Mouse (Mus musculus) heart, embryonic 12.5 days (tissue): ENCODE measurements around the gene Syt6. TPM values are rescaled to one million over a fixed set of nuclear protein-coding genes. Genes with fewer than 3 reads are reported as not detected.

Experiments
- ATAC-seq: fragments of 200-750 bp; cut with Nextera tagmentation; 2 replicates; pipeline ENCODE4 v1.8.0; 2017; ENCODE audit warnings: moderate TSS enrichment, moderate library complexity; ENCODE audit not compliant: insufficient number of reproducible peaks, low FRiP score
- H3K27ac ChIP-seq: fragments of 300-500 bp; sonication (generic); 2 replicates; pipeline ENCODE4 v1.5.1; 2016; ENCODE audit warnings: mild to moderate bottlenecking, moderate library complexity; ENCODE audit not compliant: poor library complexity, severe bottlenecking
- H3K27me3 ChIP-seq: fragments of 300-500 bp; sonication (generic); replicated peaks from 2 replicates; pipeline ENCODE4 v1.6.1; 2016; ENCODE audit warnings: mild to moderate bottlenecking, moderate library complexity
- H3K36me3 ChIP-seq: fragments of 300-500 bp; sonication (generic); 2 replicates; pipeline ENCODE4 v1.6.1; 2016; ENCODE audit warnings: mild to moderate bottlenecking, moderate library complexity
- H3K4me1 ChIP-seq: fragments of 300-500 bp; sonication (generic); replicated peaks from 2 replicates; pipeline ENCODE4 v1.6.1; 2016; ENCODE audit warnings: mild to moderate bottlenecking
- H3K4me2 ChIP-seq: fragments of 300-500 bp; sonication (generic); 2 replicates; pipeline ENCODE4 v1.6.1; 2016; ENCODE audit warnings: mild to moderate bottlenecking, moderate library complexity
- H3K4me3 ChIP-seq: fragments of 300-500 bp; sonication (generic); 2 replicates; pipeline ENCODE4 v1.5.1; 2016; ENCODE audit warnings: mild to moderate bottlenecking
- H3K9ac ChIP-seq: fragments of 300-500 bp; sonication (generic); 2 replicates; pipeline ENCODE4 v1.6.1; 2016; ENCODE audit warnings: mild to moderate bottlenecking, moderate library complexity
- H3K9me3 ChIP-seq: fragments of 300-500 bp; sonication (generic); replicated peaks from 2 replicates; pipeline ENCODE4 v1.6.1; 2016; ENCODE audit warnings: mild to moderate bottlenecking, moderate library complexity
- WGBS: fragments of 180-500 bp; shearing (Covaris S2); methylation state at CpG from one replicate; pipeline ENCODE4 v1.1.7; 2016; 5-methylcytosine and 5-hydroxymethylcytosine counted together
- polyA plus RNA-seq: library from polyadenylated mRNA; unstranded; fragments of >200 nt; fragmentation: Nextera tagmentation; extraction: Ambion mirVana; gene quantifications from 2 replicates; pipeline ENCODE4 v1.2.1, GENCODE M21; 2016

Syt6 gene
- polyA plus RNA-seq, 1 experiment from 2014 or later = 0.11 TPM

GRCm38 (mm10) chr3:103647164-103647867 is 72.3 kb downstream of the Syt6 start:
- no peak for ATAC-seq
- no peak overlapping the region for H3K4me3 ChIP-seq
- H3K27ac ChIP-seq = no peak overlapping the region
- H3K4me2 ChIP-seq = no peak overlapping the region
- 67% methylated on average over 11 of the region's 11 CpGs for WGBS
- H3K4me1 ChIP-seq = no peaks in the 10 kb centered on the region
- peaks cover 8% of the 10 kb centered on the region; the same call in 1 of the 2 replicates for H3K9me3 ChIP-seq
- no peaks in the 10 kb centered on the region for H3K27me3 ChIP-seq
- no peaks in the 10 kb centered on the region for H3K36me3 ChIP-seq
- no peak overlapping the region for H3K9ac ChIP-seq

GRCm38 (mm10) chr3:103648486-103648885 is 73.5 kb downstream of the Syt6 start:
- 69% methylated on average over 4 of the region's 4 CpGs for whole genome bisulfite sequencing

GRCm38 (mm10) chr3:103649716-103650115 is 74.7 kb downstream of the Syt6 start:
- 84% methylated on average over 6 of the region's 6 CpGs for WGBS
- ATAC-seq = no peak

More at GRCm38 (mm10) chr3:103648486-103648885, 73.5 kb downstream of the Syt6 start:
- Histone ChIP-seq H3K27me3 (no peaks in the 10 kb centered on the region), H3K9me3 (peaks cover 8% of the 10 kb centered on the region; the same call in 1 of the 2 replicates), H3K4me1 (no peaks in the 10 kb centered on the region), H3K4me3 (no peak overlapping the region), H3K4me2 (no peak overlapping the region), H3K9ac (no peak overlapping the region), H3K27ac (no peak overlapping the region), H3K36me3 (no peaks in the 10 kb centered on the region)
- no peak for ATAC-seq

GRCm38 (mm10) chr3:103650406-103650805 is 75.4 kb downstream of the Syt6 start:
- H3K4me3 ChIP-seq = no peak overlapping the region
- H3K27me3 ChIP-seq = no peaks in the 10 kb centered on the region
- ATAC-seq = no peak
- no peak overlapping the region for H3K9ac ChIP-seq
- no peaks in the 10 kb centered on the region for H3K36me3 ChIP-seq
- H3K9me3 ChIP-seq = peaks cover 8% of the 10 kb centered on the region; the same call in 1 of the 2 replicates
- 32% methylated on average over 1 of the region's 1 CpGs for WGBS
- H3K4me1 ChIP-seq = no peaks in the 10 kb centered on the region
- no peak overlapping the region for H3K4me2 ChIP-seq
- H3K27ac ChIP-seq = no peak overlapping the region

More at GRCm38 (mm10) chr3:103649716-103650115, 74.7 kb downstream of the Syt6 start:
- no peaks in the 10 kb centered on the region for H3K36me3 ChIP-seq
- no peak overlapping the region for H3K4me3 ChIP-seq
- H3K9ac ChIP-seq = no peak overlapping the region
- peaks cover 8% of the 10 kb centered on the region; the same call in 1 of the 2 replicates for H3K9me3 ChIP-seq
- no peak overlapping the region for H3K4me2 ChIP-seq
- no peaks in the 10 kb centered on the region for H3K27me3 ChIP-seq
- no peaks in the 10 kb centered on the region for H3K4me1 ChIP-seq
- no peak overlapping the region for H3K27ac ChIP-seq

- 22% methylated on average over 2 of the region's 2 CpGs for WGBS
- no peak overlapping the region for H3K27ac ChIP-seq
- no peak for ATAC-seq
- H3K4me1 ChIP-seq = peaks cover 11% of the 10 kb centered on the region
- H3K4me3 ChIP-seq = no peak overlapping the region
- H3K4me2 ChIP-seq = no peak overlapping the region
- H3K9ac ChIP-seq = no peak overlapping the region
- no peaks in the 10 kb centered on the region for H3K9me3 ChIP-seq
- no peaks in the 10 kb centered on the region for H3K27me3 ChIP-seq
- no peaks in the 10 kb centered on the region for H3K36me3 ChIP-seq
These were observed 85.0 kb downstream of the Syt6 start for GRCm38 (mm10) chr3:103660012-103660411.

GRCm38 (mm10) chr3:103661714-103662113 is 86.7 kb downstream of the Syt6 start:
- no peak overlapping the region for H3K4me3 ChIP-seq
- H3K27ac ChIP-seq = no peak overlapping the region
- H3K9ac ChIP-seq = no peak overlapping the region
- no peaks in the 10 kb centered on the region for H3K27me3 ChIP-seq
- H3K4me2 ChIP-seq = no peak overlapping the region
- H3K4me1 ChIP-seq = peaks cover 11% of the 10 kb centered on the region
- no peak for ATAC-seq
- H3K36me3 ChIP-seq = no peaks in the 10 kb centered on the region
- 84% methylated on average over 8 of the region's 8 CpGs for WGBS
- H3K9me3 ChIP-seq = 0 out of 2 replicates have a peak, but pooled peaks cover 4% of the 10 kb centered on the region

- H3K4me2 ChIP-seq = no peak overlapping the region
- H3K9me3 ChIP-seq = 0 out of 2 replicates have a peak, but pooled peaks cover 4% of the 10 kb centered on the region
- no peak overlapping the region for H3K4me3 ChIP-seq
- peaks cover 11% of the 10 kb centered on the region for H3K4me1 ChIP-seq
- no peaks in the 10 kb centered on the region for H3K27me3 ChIP-seq
- no peak for ATAC-seq
- no peak overlapping the region for H3K9ac ChIP-seq
- no peaks in the 10 kb centered on the region for H3K36me3 ChIP-seq
- 87% methylated on average over 3 of the region's 3 CpGs for WGBS
- H3K27ac ChIP-seq = no peak overlapping the region
These were observed 88.4 kb downstream of the Syt6 start for GRCm38 (mm10) chr3:103663385-103663784.

GRCm38 (mm10) chr3:103672113-103672512 is 97.1 kb downstream of the Syt6 start:
- Histone ChIP-seq H3K27ac (no peak overlapping the region), H3K27me3 (no peaks in the 10 kb centered on the region), H3K4me2 (no peak overlapping the region), H3K4me1 (peaks cover 8% of the 10 kb centered on the region), H3K4me3 (no peak overlapping the region), H3K9ac (no peak overlapping the region), H3K9me3 (no peaks in the 10 kb centered on the region), H3K36me3 (no peaks in the 10 kb centered on the region)
- 74% methylated on average over 4 of the region's 4 CpGs for WGBS
- no peak for ATAC-seq

GRCm38 (mm10) chr3:103672716-103673115 is 97.7 kb downstream of the Syt6 start:
- no peaks in the 10 kb centered on the region for H3K36me3 ChIP-seq
- peaks cover 8% of the 10 kb centered on the region for H3K4me1 ChIP-seq
- H3K4me2 ChIP-seq = no peak overlapping the region
- no peak overlapping the region for H3K9ac ChIP-seq
- no peak overlapping the region for H3K4me3 ChIP-seq
- no peaks in the 10 kb centered on the region for H3K9me3 ChIP-seq
- H3K27me3 ChIP-seq = no peaks in the 10 kb centered on the region
- 9% methylated on average over 7 of the region's 7 CpGs for WGBS
- ATAC-seq = no peak
- no peak overlapping the region for H3K27ac ChIP-seq

- WGBS = 34% methylated on average over 6 of the region's 6 CpGs
- peaks cover 7% of the 10 kb centered on the region; the same call in 1 of the 2 replicates for H3K4me1 ChIP-seq
- no peak overlapping the region for H3K27ac ChIP-seq
- H3K4me2 ChIP-seq = no peak overlapping the region
- no peaks in the 10 kb centered on the region for H3K36me3 ChIP-seq
- no peak overlapping the region for H3K9ac ChIP-seq
- peaks cover 6% of the 10 kb centered on the region for H3K27me3 ChIP-seq
- no peak for ATAC-seq
- H3K4me3 ChIP-seq = no peak overlapping the region
- H3K9me3 ChIP-seq = no peaks in the 10 kb centered on the region
These were observed 103.8 kb downstream of the Syt6 start for GRCm38 (mm10) chr3:103678811-103679210.

- WGBS = 51% methylated on average over 4 of the region's 4 CpGs
- H3K27ac ChIP-seq = no peak overlapping the region
- no peaks in the 10 kb centered on the region for H3K36me3 ChIP-seq
- no peak for ATAC-seq
- no peaks in the 10 kb centered on the region for H3K9me3 ChIP-seq
- no peak overlapping the region for H3K9ac ChIP-seq
- H3K4me1 ChIP-seq = peaks cover 8% of the 10 kb centered on the region; the same call in 1 of the 2 replicates
- H3K27me3 ChIP-seq = peaks cover 16% of the 10 kb centered on the region
- no peak overlapping the region for H3K4me3 ChIP-seq
- no peak overlapping the region for H3K4me2 ChIP-seq
These were observed 107.4 kb downstream of the Syt6 start for GRCm38 (mm10) chr3:103682473-103682872.
